Mouse (Mus musculus) liver, embryonic 13.5 days (tissue): ENCODE data around the gene Ssbp3. TPM values are rescaled to one million over a fixed set of nuclear protein-coding genes. Genes with fewer than 3 reads are reported as not detected.

Source experiments
- ATAC-seq: fragments of 200-750 bp; cut with Nextera tagmentation; 2 replicates; pipeline ENCODE4 v1.8.0; 2017; ENCODE audit warnings: low read depth, mild to moderate bottlenecking, moderate number of reproducible peaks, moderate library complexity
- DNase-seq: peaks from one replicate; pipeline ENCODE4 v3.0.0; 2022
- H3K27ac ChIP-seq: fragments of 300-500 bp; sonication (generic); 2 replicates; pipeline ENCODE4 v1.5.1; 2015; ENCODE audit warnings: moderate library complexity, mild to moderate bottlenecking, inconsistent platforms
- H3K27me3 ChIP-seq: fragments of 300-500 bp; sonication (generic); 2 replicates; pipeline ENCODE4 v1.6.1; 2015; ENCODE audit warnings: mild to moderate bottlenecking, inconsistent platforms
- H3K36me3 ChIP-seq: fragments of 300-500 bp; sonication (generic); 2 replicates; pipeline ENCODE4 v1.6.1; 2015; ENCODE audit warnings: mild to moderate bottlenecking, inconsistent platforms
- H3K4me1 ChIP-seq: fragments of 300-500 bp; sonication (generic); replicated peaks from 2 replicates; pipeline ENCODE4 v1.6.1; 2015; ENCODE audit warnings: inconsistent platforms
- H3K4me2 ChIP-seq: fragments of 300-500 bp; sonication (generic); 2 replicates; pipeline ENCODE4 v1.6.1; 2015; ENCODE audit warnings: inconsistent platforms, mild to moderate bottlenecking, moderate library complexity
- H3K4me3 ChIP-seq: fragments of 300-500 bp; sonication (generic); replicated peaks from 2 replicates; pipeline ENCODE4 v1.5.1; 2015; ENCODE audit warnings: mild to moderate bottlenecking, inconsistent platforms
- H3K9ac ChIP-seq: fragments of 300-500 bp; sonication (generic); 2 replicates; pipeline ENCODE4 v1.6.1; 2015; ENCODE audit warnings: mild to moderate bottlenecking, inconsistent platforms
- H3K9me3 ChIP-seq: fragments of 300-500 bp; sonication (generic); replicated peaks from 2 replicates; pipeline ENCODE4 v1.6.1; 2016; ENCODE audit warnings: inconsistent platforms
- WGBS: fragments of 180-500 bp; shearing (Covaris S2); methylation state at CpG from one replicate; pipeline ENCODE4 v1.1.7; 2015; ENCODE audit not compliant: insufficient replicate concordance; 5-methylcytosine and 5-hydroxymethylcytosine counted together
- polyA plus RNA-seq: library from polyadenylated mRNA; unstranded; fragments of >200 nt; fragmentation: Nextera tagmentation; extraction: Ambion mirVana; gene quantifications from 2 replicates; pipeline ENCODE4 v1.2.1, GENCODE M21; 2015

The Ssbp3 gene
- 55.5 and 64.8 TPM in 2 replicates for polyA plus RNA-seq

DNA sequence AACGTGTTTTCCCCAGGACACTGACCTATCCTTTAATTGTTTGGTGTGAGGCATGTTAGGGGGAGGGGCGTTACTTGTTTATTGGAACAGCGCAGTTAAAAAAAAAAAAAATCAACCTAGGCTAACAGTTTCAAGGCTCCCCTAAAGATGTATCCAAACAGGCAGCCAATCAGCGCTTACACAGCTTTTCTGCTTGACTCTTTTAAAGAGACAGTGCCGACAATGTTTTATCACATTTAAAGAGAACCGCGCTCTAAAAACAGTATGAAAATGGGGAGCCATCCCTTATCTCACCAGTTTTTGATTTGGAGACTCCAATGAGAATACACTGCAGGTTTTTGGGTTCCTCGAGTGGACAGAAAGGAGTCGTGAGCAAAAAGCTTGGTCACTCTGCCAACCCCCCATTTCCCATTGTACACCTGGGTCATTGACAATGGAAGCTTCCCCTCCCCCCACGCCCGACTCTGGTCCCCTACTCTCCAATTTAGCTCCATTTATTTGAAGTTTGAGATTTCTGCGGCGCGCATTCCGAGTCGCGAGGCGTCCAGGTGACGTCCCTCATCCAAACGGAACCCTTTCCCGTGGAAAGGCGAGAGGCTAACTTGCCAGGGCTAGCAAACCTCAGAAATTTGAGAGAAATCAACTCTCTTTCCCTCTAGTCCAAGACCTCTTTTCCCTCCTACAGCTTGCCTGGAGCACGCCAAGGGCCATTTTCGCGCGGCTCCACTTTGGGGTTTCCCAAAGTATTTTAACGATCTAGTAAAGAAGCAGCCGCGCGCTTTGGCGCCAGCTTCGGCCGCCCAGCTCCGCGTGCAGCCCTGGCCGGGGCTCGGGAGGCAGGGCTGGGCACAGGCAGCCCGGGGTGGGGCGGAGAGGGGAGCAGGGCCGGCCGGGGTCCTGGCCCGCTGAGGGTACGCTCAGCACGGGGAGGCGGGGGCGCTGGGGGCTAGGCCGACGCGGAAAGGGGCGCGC, at the start of gene Ssbp3:
TSS of gene Ssbp3 (plus strand) at position 501 of the 972 bp plus-strand sequence.
- WGBS: under 1% methylated on average over 39 of the region's 51 CpGs
- ATAC-seq (peak; percentile 29), DNase-seq (peak; percentile 70)
- Histone ChIP-seq H3K4me3 (peak within 1 kb of the TSS; percentile 100), H3K36me3 (peaks cover 28% of the 10 kb centered on the region), H3K27ac (peak within 1 kb of the TSS; percentile 98), H3K9me3 (no peaks in the 10 kb centered on the region), H3K4me2 (peak within 1 kb of the TSS; percentile 99), H3K9ac (peak within 1 kb of the TSS; percentile 100), H3K4me1 (peaks cover 68% of the 10 kb centered on the region), H3K27me3 (no peaks in the 10 kb centered on the region)

DNA sequence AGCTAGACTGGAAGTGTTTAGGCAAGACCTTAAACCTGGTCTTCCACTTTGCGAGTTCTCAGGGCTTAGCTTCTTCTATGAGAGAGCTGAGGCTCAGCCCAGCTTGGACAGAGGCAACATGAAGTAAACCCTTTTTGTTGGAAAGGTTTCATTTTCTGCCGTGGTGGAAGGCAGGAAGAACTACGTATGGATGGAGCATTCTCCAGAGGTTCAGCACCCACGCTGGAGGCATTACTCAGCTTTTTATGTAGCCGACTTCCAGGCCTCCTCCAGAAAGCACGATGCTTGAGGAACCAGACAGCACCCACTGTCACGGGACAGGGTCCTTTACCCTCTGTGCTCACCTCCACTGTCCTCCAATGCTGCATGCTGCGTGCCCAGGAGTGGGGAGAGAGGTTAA, 48.6 kb upstream of the Ssbp3 start:
- H3K4me3 ChIP-seq: no peak overlapping the region
- no peaks in the 10 kb centered on the region for H3K36me3 ChIP-seq
- H3K27ac ChIP-seq: no peak overlapping the region
- peaks cover 41% of the 10 kb centered on the region for H3K4me1 ChIP-seq
- H3K9me3 ChIP-seq: no peaks in the 10 kb centered on the region
- no peak overlapping the region for H3K4me2 ChIP-seq
- H3K27me3 ChIP-seq: peaks cover 8% of the 10 kb centered on the region; the same call in 1 of the 2 replicates
- DNase-seq (no peak), ATAC-seq (no peak)
- 34% methylated on average over 8 of the region's 8 CpGs for whole genome bisulfite sequencing
- no peak overlapping the region for H3K9ac ChIP-seq

DNA sequence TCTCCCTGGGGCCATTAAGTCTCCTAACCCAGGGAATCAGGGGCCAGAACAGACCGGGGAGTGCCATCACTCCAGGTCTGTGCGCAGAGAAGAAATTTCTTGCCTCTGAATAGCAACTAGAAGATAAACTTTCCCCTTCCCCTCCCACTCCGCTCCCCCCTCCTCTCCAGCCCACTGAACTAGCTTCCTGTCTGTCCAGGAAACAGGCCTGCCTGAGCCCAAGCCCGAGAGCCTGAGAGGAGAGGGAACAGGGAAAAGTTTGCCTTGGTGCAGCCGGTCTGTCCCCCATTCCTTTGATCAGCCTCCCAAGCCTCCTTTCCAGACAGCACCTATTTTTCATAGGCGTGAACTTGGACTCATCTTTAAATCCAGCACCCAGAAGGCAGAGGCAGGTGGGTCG, 48.2 kb upstream of the Ssbp3 start:
- Histone ChIP-seq H3K36me3 (no peaks in the 10 kb centered on the region), H3K9me3 (no peaks in the 10 kb centered on the region), H3K27ac (no peak overlapping the region; the same call in 1 of the 2 replicates), H3K4me1 (peaks cover 45% of the 10 kb centered on the region), H3K9ac (no peak overlapping the region), H3K4me2 (no peak overlapping the region), H3K4me3 (no peak overlapping the region), H3K27me3 (peaks cover 8% of the 10 kb centered on the region; the same call in 1 of the 2 replicates)
- DNase-seq (no peak), ATAC-seq (no peak)
- 20% methylated on average over 7 of the region's 7 CpGs for WGBS

GRCm38 (mm10) chr4:106862767-106863370, 47.6 kb upstream of the Ssbp3 start:
- peaks cover 8% of the 10 kb centered on the region; the same call in 1 of the 2 replicates for H3K27me3 ChIP-seq
- H3K36me3 ChIP-seq: no peaks in the 10 kb centered on the region
- H3K9ac ChIP-seq: no peak overlapping the region
- no peak for DNase-seq
- H3K4me1 ChIP-seq: peaks cover 46% of the 10 kb centered on the region
- H3K4me2 ChIP-seq: no peak overlapping the region
- no peak overlapping the region for H3K4me3 ChIP-seq
- no peaks in the 10 kb centered on the region for H3K9me3 ChIP-seq
- ATAC-seq: no peak
- WGBS: 50% methylated on average over 3 of the region's 3 CpGs
- no peak overlapping the region; the same call in 1 of the 2 replicates for H3K27ac ChIP-seq

DNA sequence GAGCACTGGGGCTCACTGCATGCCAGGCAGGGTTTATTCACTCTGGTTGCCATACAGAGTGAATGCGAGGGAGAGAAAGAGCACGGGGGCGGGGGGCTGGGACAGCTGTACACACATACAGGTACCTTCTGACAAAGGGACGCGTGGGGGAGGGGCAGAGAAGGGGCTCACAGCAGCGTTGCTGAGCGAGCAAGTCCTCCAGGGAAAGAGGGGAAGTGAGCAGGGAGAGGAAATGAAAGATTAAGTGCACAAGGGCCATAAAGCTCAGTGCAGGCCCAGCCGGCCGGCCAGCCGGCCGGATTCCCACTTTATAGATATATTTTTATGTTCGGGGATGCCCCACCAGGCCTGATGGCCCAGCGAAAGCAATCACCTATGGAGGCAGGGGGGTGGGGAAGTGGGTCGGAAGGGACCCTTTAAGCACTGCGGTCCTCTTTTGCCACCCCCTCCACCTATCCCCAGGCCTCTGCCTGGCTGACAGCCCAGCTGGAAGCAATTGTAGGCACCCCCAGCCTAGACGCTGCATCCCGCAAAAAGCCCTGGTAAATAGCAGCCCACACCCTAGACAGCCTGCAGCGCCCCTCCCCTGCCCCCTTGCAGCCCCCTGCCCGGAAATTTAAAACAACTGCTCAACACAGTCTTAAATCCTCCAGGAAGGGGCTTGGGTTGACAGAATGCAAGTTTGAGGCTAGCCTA, 44.9 kb upstream of the Ssbp3 start:
- WGBS: 24% methylated on average over 19 of the region's 19 CpGs
- H3K4me1 ChIP-seq: peaks cover 60% of the 10 kb centered on the region
- peaks cover 8% of the 10 kb centered on the region; the same call in 1 of the 2 replicates for H3K27me3 ChIP-seq
- H3K4me2 ChIP-seq: no peak overlapping the region
- DNase-seq (no peak), ATAC-seq (no peak)
- H3K27ac ChIP-seq: peak overlapping the region; percentile 14
- H3K4me3 ChIP-seq: no peak overlapping the region
- no peak overlapping the region for H3K9ac ChIP-seq
- H3K36me3 ChIP-seq: no peaks in the 10 kb centered on the region
- H3K9me3 ChIP-seq: no peaks in the 10 kb centered on the region

DNA sequence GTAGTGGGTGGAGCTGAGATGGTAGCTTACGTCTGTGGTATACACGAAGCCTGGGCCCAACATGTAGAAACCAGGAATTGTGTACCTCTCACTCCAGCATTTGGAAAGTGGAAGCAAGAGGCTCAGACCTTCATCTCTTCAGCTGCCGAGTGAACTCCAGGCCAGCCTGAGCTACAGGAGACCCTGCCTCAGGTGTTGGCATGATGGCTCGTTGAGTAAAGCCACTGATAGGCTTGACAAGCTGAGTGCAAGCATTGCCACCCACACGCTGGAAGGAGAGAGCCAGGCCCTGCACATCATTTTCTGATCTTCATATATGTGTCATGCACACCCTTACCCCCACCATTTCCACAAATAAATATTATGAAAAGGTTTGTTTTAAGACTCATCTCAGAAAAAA, 44.1 kb upstream of the Ssbp3 start:
- ATAC-seq (no peak), DNase-seq (no peak)
- Histone ChIP-seq H3K4me3 (no peak overlapping the region), H3K9ac (no peak overlapping the region), H3K27ac (no peak overlapping the region), H3K36me3 (no peaks in the 10 kb centered on the region), H3K9me3 (no peaks in the 10 kb centered on the region), H3K4me1 (peaks cover 67% of the 10 kb centered on the region), H3K27me3 (peaks cover 8% of the 10 kb centered on the region; the same call in 1 of the 2 replicates), H3K4me2 (no peak overlapping the region)
- 68% methylated on average over 5 of the region's 5 CpGs for WGBS

- no peaks in the 10 kb centered on the region for H3K9me3 ChIP-seq
- no peak for DNase-seq
- no peak overlapping the region for H3K27ac ChIP-seq
- 55% methylated on average over 7 of the region's 7 CpGs for WGBS
- no peak overlapping the region for H3K4me2 ChIP-seq
- H3K9ac ChIP-seq: no peak overlapping the region
- H3K4me3 ChIP-seq: no peak overlapping the region
- H3K36me3 ChIP-seq: no peaks in the 10 kb centered on the region
- peaks cover 63% of the 10 kb centered on the region for H3K4me1 ChIP-seq
- H3K27me3 ChIP-seq: peaks cover 6% of the 10 kb centered on the region; the same call in 1 of the 2 replicates
- ATAC-seq: peak; percentile 3; the same call in 1 of the 2 replicates
These were observed 43.7 kb upstream of the Ssbp3 start for GRCm38 (mm10) chr4:106866845-106867244.

- no peak overlapping the region for H3K9ac ChIP-seq
- H3K4me3 ChIP-seq: no peak overlapping the region
- H3K27ac ChIP-seq: no peak overlapping the region
- H3K4me1 ChIP-seq: peaks cover 55% of the 10 kb centered on the region
- no peak overlapping the region for H3K4me2 ChIP-seq
- no peaks in the 10 kb centered on the region for H3K27me3 ChIP-seq
- ATAC-seq (no peak), DNase-seq (no peak)
- 52% methylated on average over 12 of the region's 12 CpGs for WGBS
- no peaks in the 10 kb centered on the region for H3K9me3 ChIP-seq
- no peaks in the 10 kb centered on the region for H3K36me3 ChIP-seq
These were observed 41.6 kb upstream of the Ssbp3 start for GRCm38 (mm10) chr4:106868737-106869438.

- Histone ChIP-seq H3K27me3 (no peaks in the 10 kb centered on the region), H3K9me3 (no peaks in the 10 kb centered on the region), H3K4me3 (no peak overlapping the region), H3K4me2 (no peak overlapping the region), H3K9ac (no peak overlapping the region), H3K27ac (peak overlapping the region; percentile 34; the same call in 1 of the 2 replicates), H3K36me3 (no peaks in the 10 kb centered on the region), H3K4me1 (peaks cover 55% of the 10 kb centered on the region)
- WGBS: 35% methylated on average over 3 of the region's 3 CpGs
- DNase-seq (no peak), ATAC-seq (no peak)
These were observed 41.0 kb upstream of the Ssbp3 start for GRCm38 (mm10) chr4:106869539-106869951.

GRCm38 (mm10) chr4:106870556-106870955, 39.9 kb upstream of the Ssbp3 start:
- DNase-seq: peak; percentile 86
- H3K9ac ChIP-seq: no peak overlapping the region
- peak; percentile 96 for ATAC-seq
- no peaks in the 10 kb centered on the region for H3K9me3 ChIP-seq
- 19% methylated on average over 2 of the region's 2 CpGs for WGBS
- H3K4me2 ChIP-seq: peak overlapping the region; percentile 34
- 0 out of 2 replicates have a peak overlapping the region, but pooled peaks have one; percentile 4 for H3K27ac ChIP-seq
- peaks cover 47% of the 10 kb centered on the region for H3K4me1 ChIP-seq
- H3K27me3 ChIP-seq: no peaks in the 10 kb centered on the region
- H3K36me3 ChIP-seq: no peaks in the 10 kb centered on the region
- H3K4me3 ChIP-seq: no peak overlapping the region
